ENCODE assay signal across 10 mouse cellular contexts in the genomic region with DNA sequence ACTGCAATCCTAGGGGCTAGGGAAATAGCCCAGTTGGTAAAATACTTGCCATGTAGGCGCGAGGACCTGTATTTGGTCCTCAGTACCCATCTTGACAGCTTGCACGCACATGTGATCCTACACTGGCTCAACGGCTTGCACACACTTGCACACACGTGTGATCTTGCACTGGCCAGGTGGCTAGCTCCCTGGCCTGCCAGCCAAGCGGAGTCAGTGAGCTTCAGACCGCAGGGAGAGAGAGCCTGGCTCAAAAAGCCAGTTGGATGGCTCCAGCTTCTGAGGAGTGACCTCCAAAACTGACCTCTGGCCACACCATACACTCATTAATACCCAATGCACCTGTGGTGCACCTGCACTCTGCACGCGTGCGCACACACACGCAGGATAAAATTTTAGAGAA. TPM values are rescaled to one million over a fixed set of nuclear protein-coding genes. Genes with fewer than 3 reads are reported as not detected.
DNase-seq lines count a peak whose midpoint lies in the region; ATAC-seq and TF ChIP-seq lines count a peak whose summit lies in the region.
"Had no signal": no experiment of that assay in that cellular context is flagged by ENCODE, and none has a peak within 500 bp of the region (broad histone marks: within the 10 kb centered on the region; RNA-seq: fewer than 3 reads in every experiment).

No protein-coding gene starts in this region.

- peak overlapping the region; percentile 21; the same call in 1 of the 2 replicates for H3K4me3 ChIP-seq in kidney, adult 2 months (ENCODE audit: insufficient read depth, low read depth, low read length)
- H3K4me3 ChIP-seq in bone marrow macrophage, adult 2 months (ENCODE audit: insufficient read depth, low read length), result peak overlapping the region; percentile 78
- H3K4me3 ChIP-seq in heart, postnatal 0 days (ENCODE audit: low read depth, low read length), result no peak overlapping the region
- H3K4me3 ChIP-seq in macrophage (ENCODE audit: inconsistent target), result peak overlapping the region; percentile 90

- no peaks in the 10 kb centered on the region for H3K27me3 ChIP-seq in kidney, adult 2 months (replicated peaks; ENCODE audit: control insufficient read depth, insufficient read depth, low read length)
- H3K27me3 ChIP-seq in heart, postnatal 0 days (ENCODE audit: control insufficient read depth, insufficient read depth, low read length), result no peaks in the 10 kb centered on the region

- H3K9me3 ChIP-seq in heart, postnatal 0 days (replicated peaks; ENCODE audit: control insufficient read depth, low read length), result no peaks in the 10 kb centered on the region

- no peak for TF ChIP-seq EP300 in heart, postnatal 0 days (IDR thresholded peaks at IDR 0.05; ENCODE audit: low read depth)

- H3K36me3 ChIP-seq in kidney, adult 2 months (ENCODE audit: control insufficient read depth, insufficient read depth, low read length), result no peaks in the 10 kb centered on the region
- H3K36me3 ChIP-seq in heart, postnatal 0 days (replicated peaks; ENCODE audit: control insufficient read depth, insufficient read depth, low read length), result no peaks in the 10 kb centered on the region
- no peaks in the 10 kb centered on the region for H3K36me3 ChIP-seq in macrophage (ENCODE audit: inconsistent target)

- peaks cover 8% of the 10 kb centered on the region for H3K4me1 ChIP-seq in kidney, adult 2 months (ENCODE audit: control insufficient read depth, insufficient read depth, low read length)
- H3K4me1 ChIP-seq in bone marrow macrophage, adult 2 months (ENCODE audit: control insufficient read depth, insufficient read depth, low read length), result peaks cover 41% of the 10 kb centered on the region
- peaks cover 8% of the 10 kb centered on the region; the same call in 1 of the 2 replicates for H3K4me1 ChIP-seq in heart, postnatal 0 days (ENCODE audit: control insufficient read depth, insufficient read depth)

- no peak overlapping the region for H3K27ac ChIP-seq in kidney, adult 2 months (ENCODE audit: insufficient read depth, low read depth, low read length)
- H3K27ac ChIP-seq in bone marrow macrophage, adult 2 months (ENCODE audit: insufficient read depth, low read depth, low read length), result peak overlapping the region; percentile 91
- no peak overlapping the region for H3K27ac ChIP-seq in heart, postnatal 0 days (ENCODE audit: low read depth)
- peak overlapping the region; percentile 94 for H3K27ac ChIP-seq in macrophage

- WGBS in kidney, adult 2 months, result 78% methylated on average over 11 of the region's 11 CpGs
- WGBS in heart, postnatal 0 days, result 87% methylated on average over 11 of the region's 11 CpGs
- WGBS in macrophage (ENCODE audit: missing documents), result 76% methylated on average over 11 of the region's 11 CpGs

- H3K4me2 ChIP-seq in heart, postnatal 0 days (ENCODE audit: low read depth, low read length), result peak overlapping the region; percentile 89; the same call in 1 of the 2 replicates

- no peak for ATAC-seq in heart, postnatal 0 days (ENCODE audit: insufficient read depth, low read depth)

- H3K79me2 ChIP-seq in macrophage (ENCODE audit: inconsistent target), result peaks cover 63% of the 10 kb centered on the region

- H3K9ac ChIP-seq in heart, postnatal 0 days (replicated peaks; ENCODE audit: low read depth, low read length), result no peak overlapping the region

- DNase-seq in kidney, adult 2 months, result peak; percentile 16
- DNase-seq in kidney, adult 8-10 months, result no peak
- no peak for DNase-seq in heart, postnatal 0 days (ENCODE audit: low spot score)
- no peak for DNase-seq in left cerebral cortex, adult 8-10 months (ENCODE audit: low spot score in 2 of 2)
- no peak for DNase-seq in left cerebral cortex, postnatal 4 days
- DNase-seq: cerebellum, adult 8-10 months; gastrocnemius, postnatal 14 days had no signal

- TF ChIP-seq CTCF in kidney, adult 2 months (conservative IDR thresholded peaks at IDR 0.05; ENCODE audit: insufficient read depth, insufficient read length, low read depth, low read length), result no peak
- no peak for TF ChIP-seq CTCF in bone marrow macrophage, adult 2 months (IDR thresholded peaks at IDR 0.05; ENCODE audit: low read depth, low read length)
- TF ChIP-seq CTCF in heart, postnatal 0 days (IDR thresholded peaks at IDR 0.05; ENCODE audit: low read depth), result no peak

- TF ChIP-seq POLR2A in kidney, adult 2 months (IDR thresholded peaks at IDR 0.05; ENCODE audit: low read depth, low read length), result no peak
- no peak for TF ChIP-seq POLR2A in bone marrow macrophage, adult 2 months (IDR thresholded peaks at IDR 0.05; ENCODE audit: borderline replicate concordance, low read depth, low read length)

- intact Hi-C loops in left cerebral cortex, postnatal 4 days (cut with DNase I), result no loop called here

RNA-seq across cellular contexts. Expression of a gene that starts 1.5 kb away (rescaled TPM):
- 86.9 and 89.7 TPM in 2 replicates for polyA plus RNA-seq in kidney, adult 2 months (2012; rRNA removed)
- 889 and 906 TPM in 2 replicates for polyA plus RNA-seq in bone marrow macrophage, adult 2 months (2012; ENCODE audit: insufficient read depth, insufficient read length, missing spikeins)
- total RNA-seq in heart, postnatal 0 days (2014; rRNA removed; ENCODE audit: low replicate concordance), result 29.1 and 32.4 TPM in 2 replicates
- polyA plus RNA-seq in heart, postnatal 0 days (2015; fragmentation: Nextera tagmentation; extraction: Ambion mirVana), result 62.1 and 75.2 TPM in 2 replicates
- 100 to 1,000 TPM in 3 of 26 experiments, 10 to 100 TPM in 23; 17.4 to 124 (median 36.1) TPM for total RNA-seq in macrophage (2018; cell fraction: chromatin; rRNA removed)
- 100 to 1,000 TPM; 262 to 745 (median 448) TPM for total RNA-seq in macrophage (2018; cell fraction: cytosol; rRNA removed)
- total RNA-seq in macrophage (2018; cell fraction: nucleus; rRNA removed), result 100 to 1,000 TPM in 25 of 26 experiments, 10 to 100 TPM in 1; 72.5 to 401 (median 197) TPM
- 629 to 1,120 TPM (median 845 TPM) in 3 replicates for polyA plus RNA-seq in macrophage (2018)
- total RNA-seq in left cerebral cortex, adult 8-10 months (2022), result 10 to 100 TPM; 32.5 to 44.4 (median 38.7) TPM
- total RNA-seq in left cerebral cortex, postnatal 4 days (2021), result 10 to 100 TPM; 14.0 to 17.9 TPM

RNA-seq across cellular contexts. Expression of a gene that starts 23.4 kb away (rescaled TPM):
- 1.1 and 5.5 TPM in 2 replicates for polyA plus RNA-seq in kidney, adult 2 months (2012; rRNA removed)
- 0.53 TPM in 1 of 2 replicates, not detected in the other for polyA plus RNA-seq in bone marrow macrophage, adult 2 months (2012; ENCODE audit: insufficient read depth, insufficient read length, missing spikeins)
- 3.9 TPM in 1 of 2 replicates, not detected in the other for total RNA-seq in heart, postnatal 0 days (2014; rRNA removed; ENCODE audit: low replicate concordance)
- polyA plus RNA-seq in heart, postnatal 0 days (2015; fragmentation: Nextera tagmentation; extraction: Ambion mirVana), result 0.26 and 0.41 TPM in 2 replicates
- total RNA-seq in macrophage (2018; cell fraction: chromatin; rRNA removed), result 1 to 10 TPM in 5 of 26 experiments, under 1 TPM in 9, not detected in 12; 0.41 to 2.5 (median 0.95) TPM
- total RNA-seq in macrophage (2018; cell fraction: cytosol; rRNA removed), result under 1 TPM in 13 of 26 experiments, not detected in 13; 0.08 to 0.76 (median 0.19) TPM
- 1 to 10 TPM in 2 of 26 experiments, under 1 TPM in 11, not detected in 13; 0.28 to 1.6 (median 0.60) TPM for total RNA-seq in macrophage (2018; cell fraction: nucleus; rRNA removed)
- polyA plus RNA-seq in macrophage (2018), result 0.13 TPM in 1 of 3 replicates, not detected in the others
- total RNA-seq in left cerebral cortex, adult 8-10 months (2022), result not detected
- under 1 TPM in 1 of 2 experiments, not detected in 1; 0.28 TPM for total RNA-seq in left cerebral cortex, postnatal 4 days (2021)
- total RNA-seq: left cerebral cortex, adult 18-20 months had no signal

RNA-seq across cellular contexts. Expression of a gene that starts 55.5 kb away (rescaled TPM):
- polyA plus RNA-seq in kidney, adult 2 months (2012; rRNA removed), result 11.7 and 15.6 TPM in 2 replicates
- polyA plus RNA-seq in bone marrow macrophage, adult 2 months (2012; ENCODE audit: insufficient read depth, insufficient read length, missing spikeins), result 59.7 and 60.3 TPM in 2 replicates
- 88.6 and 94.0 TPM in 2 replicates for total RNA-seq in heart, postnatal 0 days (2014; rRNA removed; ENCODE audit: low replicate concordance)
- 103 and 116 TPM in 2 replicates for polyA plus RNA-seq in heart, postnatal 0 days (2015; fragmentation: Nextera tagmentation; extraction: Ambion mirVana)
- total RNA-seq in macrophage (2018; cell fraction: chromatin; rRNA removed), result 100 to 1,000 TPM in 13 of 26 experiments, 10 to 100 TPM in 13; 33.2 to 495 (median 91.1) TPM
- 100 to 1,000 TPM in 2 of 26 experiments, 10 to 100 TPM in 24; 28.4 to 135 (median 32.6) TPM for total RNA-seq in macrophage (2018; cell fraction: cytosol; rRNA removed)
- 100 to 1,000 TPM in 13 of 26 experiments, 10 to 100 TPM in 13; 41.9 to 410 (median 106) TPM for total RNA-seq in macrophage (2018; cell fraction: nucleus; rRNA removed)
- polyA plus RNA-seq in macrophage (2018), result 32.5 to 46.6 TPM (median 34.4 TPM) in 3 replicates
- total RNA-seq in left cerebral cortex, adult 8-10 months (2022), result 1 to 10 TPM; 5.5 to 8.2 (median 7.3) TPM
- 1 to 10 TPM; 5.3 to 5.4 TPM for total RNA-seq in left cerebral cortex, postnatal 4 days (2021)

Comparison
In these comparisons a context has a peak if more than half of its experiments do, and no peak if none do; other contexts are left out.
1. H3K27ac ChIP-seq: peak in bone marrow macrophage, adult 2 months (single experiment) and macrophage (single experiment); none in kidney, adult 2 months (single experiment) and heart, postnatal 0 days (single experiment).